Mouse (Mus musculus) urinary bladder, postnatal 36 days (tissue): ENCODE data around the gene Sptb.

Experiments
- DNase-seq, 2 experiments: peaks; one replicate each; pipeline ENCODE4 v3.0.0; 2022; ENCODE audit warnings: low spot score in 2 of 2, mixed read lengths in 1 of 2

Gene Sptb

DNA sequence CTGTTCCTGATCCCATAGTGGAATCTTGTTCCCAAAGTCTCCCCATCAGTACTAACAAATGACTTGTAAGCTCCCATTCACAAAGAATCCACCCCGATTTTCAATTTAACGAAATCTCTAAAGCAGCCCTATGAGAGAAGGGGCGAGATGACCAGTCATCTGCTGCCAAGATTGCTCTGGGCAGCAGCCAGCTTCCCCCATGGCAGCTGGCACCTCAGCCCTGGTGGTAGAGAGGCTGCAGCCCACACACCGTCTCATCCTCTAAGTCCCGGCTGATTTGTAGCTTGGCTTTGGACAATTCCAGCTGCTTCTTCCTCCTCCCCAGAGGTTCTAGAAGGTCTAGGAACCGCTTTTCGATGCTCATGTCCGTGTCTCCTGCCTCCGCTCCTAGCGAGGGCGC, 102.1 kb downstream of the Sptb start:
- DNase-seq: no peak

DNA sequence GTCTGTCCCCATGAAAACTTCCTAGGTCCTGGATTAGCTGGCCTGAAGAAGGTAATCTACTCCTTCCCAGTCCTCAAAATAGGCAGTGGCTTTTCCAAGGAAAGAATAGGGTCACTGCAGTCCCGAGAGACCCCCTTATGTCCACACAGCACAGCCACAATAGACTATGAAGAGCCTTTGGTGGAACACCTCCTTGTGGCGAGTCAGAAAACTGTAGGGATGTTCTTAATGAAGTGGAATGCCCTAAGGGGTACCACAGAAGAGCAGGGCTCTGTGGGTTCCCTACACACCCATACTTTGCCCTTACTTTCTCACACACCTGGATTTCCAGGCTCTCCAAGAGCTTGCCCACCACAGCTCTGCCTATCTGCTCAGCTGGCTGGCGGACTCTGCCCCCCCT, 104.5 kb downstream of the Sptb start:
- no peak for DNase-seq

DNA sequence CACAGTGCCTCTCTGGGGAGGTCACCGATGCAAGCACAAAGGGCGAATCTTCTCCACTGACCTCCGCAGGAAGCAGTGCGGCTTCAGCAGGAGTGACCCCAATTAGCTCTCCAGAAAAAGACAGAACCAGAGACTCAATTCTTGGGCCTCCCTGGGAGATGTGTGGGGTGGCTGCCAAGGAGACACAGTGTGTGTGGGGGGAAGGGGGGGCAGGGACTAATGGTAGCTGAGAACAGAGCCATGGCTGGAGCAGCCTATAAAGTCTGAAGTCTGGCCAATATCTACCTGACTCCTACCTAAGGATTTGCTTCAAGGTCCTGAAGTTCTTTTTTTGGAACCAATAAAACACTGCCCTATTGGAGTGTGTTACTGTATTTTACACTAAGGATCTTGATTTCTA, 105.8 kb downstream of the Sptb start:
- DNase-seq: no peak

DNA sequence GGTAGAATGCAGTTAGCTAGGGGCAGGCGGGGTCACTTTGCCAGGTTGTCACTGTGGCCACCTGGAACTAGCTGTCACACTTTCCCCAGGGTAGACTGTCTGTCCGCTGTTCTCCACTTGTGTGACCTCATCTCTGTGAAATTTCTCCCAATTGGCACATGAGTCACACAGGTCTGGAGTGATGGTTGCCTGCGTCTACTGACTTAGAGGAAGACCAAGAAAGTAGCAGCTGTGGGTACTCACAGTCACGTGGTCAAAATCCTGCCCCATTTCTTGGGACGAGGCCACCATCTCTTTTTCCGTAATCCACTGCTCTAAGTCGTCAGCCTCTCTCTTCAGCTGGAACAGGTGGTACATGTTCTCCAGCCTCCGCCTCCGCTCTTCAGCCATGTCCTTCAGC, 106.6 kb downstream of the Sptb start:
- DNase-seq: no peak

DNA sequence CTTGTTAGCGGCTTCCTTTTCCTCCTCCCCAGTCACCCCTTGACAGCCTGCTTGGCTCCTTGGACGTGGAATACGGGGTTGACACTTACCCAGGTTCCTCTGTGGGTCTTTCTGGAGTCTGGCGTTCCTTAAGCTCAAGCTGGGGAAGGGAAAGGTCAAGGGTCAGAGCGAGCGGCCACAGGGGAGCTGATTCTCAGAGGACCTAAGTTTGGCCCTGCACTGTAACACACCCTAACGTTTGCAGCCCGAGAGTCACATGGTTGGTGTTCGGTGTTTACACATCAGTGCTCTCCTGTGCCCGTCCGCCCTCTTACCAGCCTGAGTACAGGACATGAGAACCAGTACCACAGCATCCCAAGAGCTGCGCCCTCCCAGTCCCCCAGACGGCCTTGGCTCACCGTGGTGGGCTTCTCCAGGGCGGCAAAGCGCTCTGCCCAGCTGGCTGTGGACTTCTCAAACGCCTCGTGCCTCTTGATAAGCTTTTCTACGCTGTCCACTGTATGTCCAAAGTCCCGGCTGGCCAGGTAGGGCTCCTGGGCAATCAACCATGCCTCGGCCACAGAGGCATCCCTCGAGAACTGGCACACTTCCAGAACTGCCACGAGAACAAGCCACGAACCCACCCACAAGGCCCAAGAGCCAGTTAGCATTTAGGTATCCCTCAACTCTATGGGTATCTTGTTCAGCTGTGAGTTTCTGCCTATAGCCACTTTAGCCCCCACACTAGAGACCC, 112.0 kb downstream of the Sptb start:
- DNase-seq: no peak

DNA sequence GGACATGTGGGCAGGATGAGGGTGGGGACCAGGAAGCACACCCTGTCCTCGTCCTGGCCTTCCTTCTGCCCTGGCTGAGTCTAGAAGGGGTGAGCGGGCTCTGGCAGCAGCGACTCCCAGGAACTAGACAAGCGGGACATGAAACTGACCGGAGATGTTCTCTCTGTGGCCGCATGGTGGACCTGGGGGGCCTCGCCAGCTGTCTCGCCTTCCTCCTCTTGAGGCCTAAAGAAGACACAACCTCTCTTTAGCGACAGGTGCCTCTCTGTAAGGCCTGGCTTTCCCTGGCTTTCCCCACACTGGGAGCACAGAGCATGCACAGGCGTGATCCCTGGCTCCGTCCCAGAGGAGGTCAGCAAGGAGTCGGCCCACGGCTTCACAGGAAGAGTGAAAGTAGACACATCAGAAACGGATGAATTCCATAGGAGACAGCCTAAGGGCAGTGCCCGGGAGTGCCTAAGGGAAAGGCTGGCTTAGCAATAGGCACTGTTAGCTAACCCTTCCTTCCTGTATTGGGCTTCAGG, 112.7 kb downstream of the Sptb start:
- DNase-seq: no peak

DNA sequence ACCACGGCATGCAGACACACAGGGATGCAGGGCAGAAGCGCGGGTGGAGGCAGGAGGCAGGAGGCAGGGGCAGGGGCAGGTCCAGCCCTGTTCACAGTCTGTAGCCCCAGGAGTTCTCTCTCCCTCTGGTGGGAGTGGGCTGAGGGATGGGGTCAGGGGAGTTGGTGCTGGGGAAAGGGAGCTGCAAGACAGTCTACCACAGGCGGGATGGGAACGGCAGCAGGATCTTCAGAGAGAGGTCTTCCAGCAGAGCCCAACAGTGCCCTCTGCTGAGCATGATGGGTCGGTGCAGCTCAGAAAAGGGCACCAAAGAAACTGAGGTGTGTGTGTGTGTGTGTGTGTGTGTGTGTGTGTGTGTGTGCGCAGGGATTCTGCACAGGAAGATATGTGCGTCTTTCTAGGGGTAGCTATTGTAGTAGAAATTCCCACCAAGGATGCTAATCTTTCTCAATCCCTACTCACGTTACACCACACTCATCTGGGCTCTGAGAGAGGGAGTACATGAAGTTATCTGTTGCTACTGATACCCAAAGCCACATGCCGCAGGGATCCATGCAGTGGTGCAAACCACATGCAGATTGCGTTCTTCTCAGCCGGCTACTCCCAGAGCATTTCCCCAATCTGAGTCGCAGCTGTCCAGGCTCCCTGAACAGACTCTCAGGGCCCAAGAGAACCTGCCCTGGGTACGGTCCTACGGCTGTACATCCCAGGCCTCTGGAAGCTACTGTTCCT, 113.9 kb downstream of the Sptb start:
- DNase-seq: peak; percentile 68 to 74

DNA sequence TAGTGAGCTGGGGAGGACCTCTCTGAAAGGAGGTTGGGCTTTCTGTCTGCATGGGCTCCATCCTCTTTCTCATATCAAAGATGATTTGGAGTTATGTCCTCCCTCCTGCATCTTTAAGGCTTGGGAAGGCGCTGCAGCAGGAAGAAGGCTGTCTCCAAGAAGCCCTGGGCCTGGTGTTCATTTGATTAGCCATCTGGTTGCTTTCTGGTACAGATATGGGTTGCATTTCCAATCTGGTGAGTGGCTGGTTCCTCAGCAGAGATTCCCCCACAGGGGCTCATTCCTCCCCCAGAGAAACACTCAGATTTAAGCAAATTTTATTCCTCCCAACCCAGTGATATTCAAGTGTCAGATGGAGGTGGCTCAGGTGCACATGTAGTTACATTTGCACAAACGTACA, 114.5 kb downstream of the Sptb start:
- DNase-seq: no peak

DNA sequence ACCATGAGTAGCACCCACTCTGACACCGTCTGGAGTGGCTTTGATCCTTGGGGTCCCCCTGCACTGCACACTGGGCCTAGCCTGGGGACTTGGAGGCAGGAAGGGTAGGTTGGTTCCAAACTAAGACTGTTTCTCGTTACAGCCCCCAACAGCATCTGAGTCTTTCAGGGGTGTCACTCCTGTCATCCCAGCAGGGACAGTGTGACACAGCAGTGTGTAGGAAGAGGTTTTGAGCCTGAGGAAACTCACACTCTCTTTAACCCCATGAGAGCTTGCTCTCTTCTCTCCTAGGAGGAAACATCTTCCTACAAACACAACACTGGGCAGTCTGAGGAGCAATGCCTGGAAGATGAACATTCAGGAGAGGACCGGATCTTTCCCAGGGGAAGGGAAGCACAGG, 115.8 kb downstream of the Sptb start:
- DNase-seq: no peak

DNA sequence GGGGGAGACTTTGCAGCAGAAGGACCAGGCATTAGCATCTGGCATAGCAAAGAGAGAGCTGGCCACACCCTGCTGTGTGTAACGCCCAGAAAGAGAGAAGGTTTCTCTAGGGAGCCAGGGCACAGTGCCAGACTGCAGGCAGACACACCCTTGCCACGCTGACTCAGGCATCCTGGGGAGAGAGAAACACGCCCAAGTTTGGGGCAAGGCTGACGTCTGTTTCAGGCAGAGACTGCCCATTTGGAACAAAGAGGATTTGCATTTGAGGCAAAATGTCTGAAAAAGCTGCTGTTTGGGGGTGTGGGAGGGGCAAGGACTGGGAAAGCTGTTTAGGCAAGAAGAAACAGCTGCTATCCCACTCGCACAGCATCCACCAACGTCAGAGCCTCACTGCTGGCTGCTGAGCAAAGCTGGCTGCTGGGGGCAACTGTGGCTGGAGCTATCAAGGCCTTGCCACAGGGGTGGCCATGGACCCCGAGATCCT, 116.5 kb downstream of the Sptb start:
- DNase-seq: peak; percentile 87 to 92

DNA sequence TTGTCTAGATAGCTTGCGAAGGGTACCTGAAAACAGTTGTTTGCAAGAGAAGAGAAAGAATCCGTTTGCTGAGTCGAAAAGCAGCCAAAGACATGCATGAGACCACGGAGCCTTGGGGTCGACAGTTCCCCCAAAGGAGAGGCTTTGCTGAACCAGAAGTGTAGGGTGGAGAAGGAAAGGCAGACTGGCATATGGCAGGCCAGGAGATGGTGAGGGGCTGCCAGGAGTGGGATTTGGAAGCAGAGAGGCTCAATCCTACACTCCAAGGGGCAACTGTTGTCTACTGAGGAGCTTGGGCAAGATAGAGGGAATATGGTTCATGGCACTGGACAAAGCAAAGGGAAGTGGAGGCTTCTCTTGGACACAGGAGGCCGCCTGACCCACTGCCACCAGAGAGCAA, 117.1 kb downstream of the Sptb start:
- DNase-seq: no peak

DNA sequence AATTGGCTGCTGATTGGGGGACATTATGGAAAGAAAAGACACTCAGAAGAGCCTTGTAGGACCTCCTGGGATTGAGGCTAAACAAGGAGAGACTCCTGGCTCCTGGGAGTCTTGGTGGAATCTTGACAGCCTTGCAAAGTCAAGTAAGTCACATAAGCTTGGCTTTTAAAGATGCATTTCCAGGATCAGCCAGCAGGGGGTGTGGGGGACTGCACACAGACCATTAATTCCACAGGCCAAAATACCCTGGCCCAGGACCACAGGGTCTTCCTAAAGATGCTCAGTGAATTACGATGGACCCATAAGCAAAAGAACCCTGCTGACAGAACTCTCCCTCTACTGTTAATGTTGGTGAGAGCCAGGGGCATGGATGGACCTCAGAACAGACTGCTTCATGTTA, 118.1 kb downstream of the Sptb start:
- DNase-seq: no peak

DNA sequence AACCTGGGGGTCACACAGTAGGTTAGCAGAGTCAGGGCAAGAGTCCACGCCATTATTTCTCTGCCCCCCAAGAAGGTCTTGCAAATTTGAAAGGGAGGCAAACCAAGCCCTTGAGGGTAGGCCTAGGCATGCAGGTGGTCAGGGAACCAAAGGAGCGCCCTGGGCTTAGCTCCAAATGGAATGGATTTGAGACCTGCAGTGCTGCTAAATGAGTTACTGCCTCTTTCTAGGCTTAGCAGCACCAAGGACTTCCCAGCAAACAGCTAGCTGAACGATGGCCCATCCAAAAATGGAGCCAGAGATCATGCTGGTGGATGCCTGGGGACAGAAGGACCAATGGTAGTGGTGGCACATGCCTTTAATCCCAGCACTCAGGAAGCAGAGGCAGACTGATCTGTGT, 119.3 kb downstream of the Sptb start:
- DNase-seq: no peak

DNA sequence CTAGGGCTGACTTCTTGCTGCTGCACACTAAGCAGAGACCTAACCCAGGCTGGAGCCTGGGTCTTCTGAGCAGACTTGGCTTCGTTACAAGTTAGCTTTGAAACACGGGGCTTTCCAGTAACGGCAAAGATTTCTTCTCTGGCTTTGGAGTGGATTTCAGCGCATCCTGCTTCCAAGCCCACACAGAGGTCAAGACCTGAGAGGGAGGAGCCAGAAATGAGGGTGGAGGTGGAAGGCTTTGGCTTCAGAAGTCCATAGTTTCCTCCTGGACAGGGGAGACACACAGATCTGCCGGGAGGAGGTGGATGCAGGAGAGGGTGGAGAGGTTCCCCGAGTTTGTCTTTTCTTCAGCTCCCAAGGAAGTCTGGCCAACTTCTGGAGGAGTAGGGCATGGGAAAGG, 120.8 kb downstream of the Sptb start:
- DNase-seq: peak in 1 of 2 experiments; percentile 60

DNA sequence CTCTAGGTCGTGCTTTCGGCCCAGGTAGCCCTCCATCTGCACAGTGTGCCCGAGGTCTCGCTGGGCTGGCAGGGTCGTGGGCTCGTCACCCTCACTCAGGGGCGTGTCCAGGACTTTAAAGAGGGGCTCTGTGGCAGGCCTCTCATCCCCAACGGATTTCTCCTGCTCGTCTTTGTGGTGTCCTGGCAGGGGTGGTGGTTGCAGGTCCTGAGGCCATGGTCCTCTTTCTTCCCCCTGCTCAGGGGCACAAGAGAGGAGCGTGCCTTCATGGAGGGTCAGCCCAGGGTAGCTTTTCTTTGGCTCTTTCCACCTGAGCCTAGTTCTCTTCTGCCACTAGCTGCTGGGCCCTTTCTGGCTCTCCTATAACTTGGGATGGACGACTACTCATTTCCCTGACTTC, 123.0 kb downstream of the Sptb start:
- DNase-seq: no peak

DNA sequence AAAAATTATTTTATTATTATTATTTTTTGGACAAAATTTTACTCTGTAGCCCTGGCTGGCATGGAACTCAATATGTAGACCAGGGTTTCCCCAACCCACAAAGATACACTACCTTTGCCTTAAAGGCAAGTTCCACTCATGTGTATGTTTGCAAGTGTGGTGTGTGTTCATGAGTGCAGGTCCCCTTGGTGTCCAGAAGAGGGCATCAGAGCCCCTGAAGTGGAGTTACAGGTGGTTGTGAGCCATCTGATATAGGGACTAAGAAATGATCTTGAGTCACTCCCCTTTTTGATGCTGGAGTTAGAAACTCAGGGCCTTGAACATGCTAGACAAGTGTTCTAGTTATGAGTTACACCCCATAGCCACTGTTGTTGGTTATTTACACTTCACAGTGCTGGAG, 125.3 kb downstream of the Sptb start:
- no peak for DNase-seq

DNA sequence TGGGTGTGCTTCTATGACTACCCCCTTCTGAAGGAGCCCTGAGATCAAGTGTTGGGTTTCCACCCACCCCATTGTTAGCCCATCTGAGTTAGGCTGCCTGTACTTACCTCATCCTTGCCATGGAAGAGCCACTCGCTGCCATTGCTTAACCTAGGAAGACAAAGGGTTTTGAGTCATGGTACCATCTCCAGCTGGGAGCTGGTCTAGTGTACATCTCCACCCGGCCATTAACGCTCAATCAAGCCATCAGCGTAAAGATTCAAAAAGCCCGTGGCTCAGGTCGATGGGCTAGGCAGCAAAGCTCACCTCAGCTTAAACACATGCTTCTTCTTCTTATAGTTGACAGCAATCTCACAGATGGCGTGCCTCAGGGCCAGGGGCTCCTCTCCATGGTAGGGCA, 126.9 kb downstream of the Sptb start:
- DNase-seq: no peak

DNA sequence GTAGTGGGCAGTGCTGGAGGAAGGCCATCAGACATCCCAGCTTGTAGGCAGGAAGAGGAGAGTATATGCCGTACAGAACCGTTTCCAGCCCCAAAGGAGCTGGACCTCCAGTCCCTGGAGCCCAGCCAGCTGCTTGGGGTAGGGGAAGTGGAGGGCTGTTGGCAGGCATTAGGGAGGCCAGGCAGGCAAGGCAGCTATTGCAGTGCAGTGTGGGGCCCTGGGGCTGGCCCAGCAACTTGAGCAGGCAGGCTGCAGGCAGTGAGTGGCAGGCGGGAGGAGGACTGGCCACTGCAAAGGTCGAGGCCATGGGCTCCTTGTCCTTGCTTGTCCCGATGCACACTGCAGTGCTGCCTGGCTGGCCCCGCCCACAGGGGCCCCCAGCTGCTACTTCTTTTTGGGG, 127.5 kb downstream of the Sptb start:
- peak in 1 of 2 experiments; percentile 38 for DNase-seq

DNA sequence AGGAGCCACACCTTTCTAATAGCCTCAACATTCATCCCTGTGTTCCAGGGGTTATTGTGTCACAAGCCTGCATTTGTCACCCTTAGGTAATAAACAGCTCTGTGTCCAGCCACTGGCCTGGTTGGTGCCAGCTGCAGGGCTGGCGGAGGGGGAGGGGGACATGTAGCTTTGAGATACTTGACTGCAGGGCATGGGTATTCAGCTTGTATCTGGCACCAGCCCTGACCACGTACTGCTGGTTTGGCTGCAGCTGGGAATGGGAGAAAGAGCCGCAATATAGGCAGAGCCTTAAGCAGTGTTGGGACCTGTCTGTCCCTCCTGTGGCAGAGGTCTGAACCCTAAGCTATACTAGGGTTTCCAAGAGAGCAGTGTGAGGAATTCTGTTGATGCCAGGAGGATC, 128.2 kb downstream of the Sptb start:
- no peak for DNase-seq

DNA sequence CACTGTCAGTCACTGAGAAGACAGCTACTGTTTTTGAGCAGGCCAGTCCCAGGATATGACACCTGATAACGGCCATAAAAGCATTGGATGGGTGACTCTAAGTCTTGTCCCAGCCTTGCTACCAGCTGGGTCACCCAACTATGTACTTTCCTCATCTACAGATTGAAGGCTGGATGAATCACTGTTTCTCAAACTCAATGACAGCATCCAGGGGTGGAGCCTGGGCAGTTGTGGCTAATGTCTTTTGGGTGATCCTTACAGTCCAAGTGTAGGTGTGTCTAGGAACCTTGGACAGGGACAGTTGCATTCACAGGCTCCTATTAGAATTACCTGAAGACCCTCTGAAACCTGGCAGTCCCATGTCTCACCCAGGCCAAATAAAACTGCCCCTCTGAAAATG, 130.5 kb downstream of the Sptb start:
- no peak for DNase-seq

DNA sequence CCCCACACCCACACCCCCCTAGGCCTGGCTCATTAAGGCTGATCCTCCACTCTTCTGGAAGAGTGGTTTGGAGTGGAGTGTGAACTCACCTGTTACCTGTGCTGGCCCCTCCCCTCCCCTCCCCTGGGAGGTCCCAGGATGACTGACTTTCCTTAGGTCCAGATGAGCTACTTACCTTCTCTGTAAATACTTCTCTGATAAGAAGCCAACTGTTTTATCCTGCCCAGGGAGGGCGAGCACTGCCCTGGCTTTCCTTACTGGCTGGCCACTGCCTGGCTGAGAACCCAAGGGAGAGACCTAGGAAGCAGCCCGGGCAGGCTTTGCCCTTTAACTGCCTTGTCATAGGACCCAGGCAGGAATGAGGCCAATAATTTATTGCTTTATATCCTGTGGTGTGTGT, 131.9 kb downstream of the Sptb start:
- DNase-seq: no peak

DNA sequence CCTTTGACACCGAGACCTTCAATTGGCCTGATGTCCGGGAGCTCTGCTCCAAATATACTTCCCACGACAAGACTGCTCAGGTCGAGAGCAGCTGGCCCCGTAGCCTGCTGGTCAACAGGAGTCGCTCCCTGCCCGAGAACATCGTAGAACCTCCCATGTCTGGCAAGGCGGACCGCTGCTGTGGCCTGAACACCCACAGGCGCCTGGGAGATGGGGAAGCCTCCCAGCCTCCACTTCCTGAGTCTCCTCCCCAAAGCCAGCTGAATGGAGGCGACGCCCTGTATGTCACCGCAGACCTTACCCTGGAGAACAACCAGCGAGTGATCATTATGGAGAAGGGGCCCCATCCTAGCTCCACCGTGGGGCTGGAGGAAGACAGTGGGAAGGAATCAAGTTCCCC, 132.5 kb downstream of the Sptb start:
- DNase-seq: no peak

DNA sequence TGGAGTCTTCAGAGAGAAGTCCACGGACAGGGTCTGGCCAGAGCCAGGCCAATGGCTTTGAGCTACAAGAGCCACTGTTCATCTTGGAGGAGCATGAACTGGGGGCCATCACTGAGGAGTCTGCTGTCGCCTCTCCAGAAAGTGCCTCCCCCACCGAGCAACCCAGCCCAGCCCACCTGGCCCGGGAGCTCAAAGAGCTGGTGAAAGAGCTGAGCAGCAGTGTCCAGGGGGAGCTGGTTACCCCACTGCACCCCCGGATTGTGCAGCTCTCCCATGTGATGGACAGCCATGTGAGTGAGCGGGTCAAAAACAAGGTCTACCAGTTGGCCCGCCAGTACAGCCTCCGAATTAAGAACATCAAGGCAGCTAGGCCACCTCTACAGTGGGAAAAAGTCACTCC, 133.5 kb downstream of the Sptb start:
- no peak for DNase-seq
